In genomic region chr15:99370259-99370691, GRCm38 (mm10) we compare ENCODE assay signal across 8 mouse cellular contexts. TPM values are rescaled to one million over a fixed set of nuclear protein-coding genes. Genes with fewer than 3 reads are reported as not detected.
DNase-seq lines count a peak whose midpoint lies in the region; ATAC-seq and TF ChIP-seq lines count a peak whose summit lies in the region.

Fmnl3 (minus strand) TSS chr15:99370482.

- peak within 1 kb of the TSS; percentile 90 for H3K27ac ChIP-seq in lung, embryonic 14.5 days (ENCODE audit: low read depth)

- no peaks in the 10 kb centered on the region for H3K27me3 ChIP-seq in lung, embryonic 14.5 days (ENCODE audit: insufficient read depth, low read length)

- no peaks in the 10 kb centered on the region for H3K9me3 ChIP-seq in lung, embryonic 14.5 days (ENCODE audit: low read depth, low read length)

- under 1% methylated on average over 48 of the region's 48 CpGs for WGBS in lung, embryonic 14.5 days

- TF ChIP-seq CTCF in lung, embryonic 14.5 days (IDR thresholded peaks at IDR 0.05; ENCODE audit: low read depth) = peak; percentile 86

- peak; percentile 98 for DNase-seq in MN1 (ENCODE audit: low spot score)
- peak; percentile 98 for DNase-seq in cerebellum, adult 8-10 months
- DNase-seq in forelimb bud, embryonic 11.5 days (ENCODE audit: low read depth, low spot score) = peak; percentile 96
- DNase-seq in heart, postnatal 4 days = peak; percentile 100
- DNase-seq in layer of hippocampus, adult 8-10 months (ENCODE audit: low spot score in 2 of 2) = peak; percentile 88 to 95
- DNase-seq in lung, embryonic 14.5 days = peak; percentile 97
- peak; percentile 96 for DNase-seq in testis, postnatal 14 days (ENCODE audit: low spot score)

- 0 out of 2 replicates have a peak, but pooled peaks cover 2% of the 10 kb centered on the region for H3K4me1 ChIP-seq in lung, embryonic 14.5 days (ENCODE audit: insufficient read depth)

- H3K9ac ChIP-seq in lung, embryonic 14.5 days = peak within 1 kb of the TSS; percentile 82

- H3K4me3 ChIP-seq in lung, embryonic 14.5 days (ENCODE audit: low read depth, low read length) = peak within 1 kb of the TSS; percentile 89

- peak; percentile 97 for ATAC-seq in lung, embryonic 14.5 days (ENCODE audit: insufficient read depth)
- ATAC-seq in neutrophil, adult 5-6 weeks (ENCODE audit: extremely low read depth, insufficient number of reproducible peaks, low FRiP score, poor library complexity, severe bottlenecking) = peak; percentile 95

- H3K4me2 ChIP-seq in lung, embryonic 14.5 days = peak within 1 kb of the TSS; percentile 64

- no peaks in the 10 kb centered on the region for H3K36me3 ChIP-seq in lung, embryonic 14.5 days (ENCODE audit: insufficient read depth)

RNA-seq across cellular contexts. Expression of gene Fmnl3, which starts in this region (rescaled TPM):
- 10 to 100 TPM; 42.6 to 44.4 TPM for total RNA-seq in heart, postnatal 4 days (2021)
- total RNA-seq in layer of hippocampus, adult 8-10 months (2022) = 10 to 100 TPM in 3 of 4 experiments, 1 to 10 TPM in 1; 8.9 to 19.6 (median 14.1) TPM
- polyA plus RNA-seq in lung, embryonic 14.5 days (2014; fragmentation: Nextera tagmentation; extraction: Ambion mirVana) = 31.7 and 33.5 TPM in 2 replicates
- 32.8 and 34.3 TPM in 2 replicates for total RNA-seq in neutrophil, adult 5-6 weeks (2017)

Comparison
In these comparisons a context has a peak if more than half of its experiments do, and no peak if none do; other contexts are left out.
1. Peak in every context shown above with its lines: DNase-seq, ATAC-seq, H3K4me3 ChIP-seq and H3K27ac ChIP-seq.